Mouse (Mus musculus): Measurements from ENCODE around the gene Alcam.

The Alcam gene

GRCm38 (mm10) chr16:52443055-52443454 is 10.8 kb downstream of the Alcam start:
- no peak for DNase-seq (ENCODE audit: low read depth, low spot score)

GRCm38 (mm10) chr16:52439600-52439999 is 14.3 kb downstream of the Alcam start:
- no peak for DNase-seq (ENCODE audit: low read depth, low spot score)

DNA sequence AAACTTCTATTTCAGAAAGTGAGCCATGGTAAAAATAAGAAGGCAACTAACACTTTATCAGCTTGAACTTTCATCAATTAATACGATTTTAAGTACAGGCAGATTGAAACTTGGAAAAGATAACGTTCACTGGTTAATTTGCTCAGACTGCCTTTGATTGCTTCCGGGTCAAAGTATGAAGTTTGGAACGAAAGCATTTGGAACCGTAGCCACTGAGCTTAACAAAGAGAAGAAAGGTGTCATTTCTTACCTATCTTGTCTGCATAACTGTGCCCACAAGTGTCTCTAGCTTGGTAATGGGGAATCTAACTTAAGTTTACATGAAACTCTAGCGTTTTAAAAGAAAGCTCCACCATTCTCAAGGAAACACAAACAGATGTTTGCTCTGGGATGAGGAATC is 14.9 kb downstream of the Alcam start:
- no peak for DNase-seq (ENCODE audit: low read depth, low spot score)

- DNase-seq (ENCODE audit: low read depth, low spot score) = no peak
These were observed 15.5 kb downstream of the Alcam start for GRCm38 (mm10) chr16:52438216-52438904.

GRCm38 (mm10) chr16:52433189-52433588 is 20.7 kb downstream of the Alcam start:
- no peak for DNase-seq (ENCODE audit: low read depth, low spot score)

DNA sequence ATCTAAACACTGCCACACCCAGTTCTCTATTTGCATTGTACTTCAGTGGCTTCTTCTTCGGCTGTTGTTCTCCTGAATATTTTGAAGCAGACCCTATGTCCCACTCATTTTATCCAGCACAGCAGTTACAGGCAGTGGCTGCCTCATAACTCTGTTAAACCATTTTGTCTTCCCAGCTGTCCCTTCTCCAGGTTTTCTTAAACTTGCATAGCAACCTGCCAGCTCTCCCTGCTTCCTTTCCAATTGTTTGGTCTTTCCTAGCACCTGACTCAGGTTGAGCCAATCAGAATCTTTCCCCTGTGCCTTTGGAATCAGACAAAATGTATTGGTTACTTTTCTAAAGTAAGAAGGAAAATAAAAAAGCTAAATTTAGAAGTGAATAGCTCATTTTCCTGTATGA is 21.8 kb downstream of the Alcam start:
- DNase-seq (ENCODE audit: low read depth, low spot score) = no peak

GRCm38 (mm10) chr16:52431590-52431989 is 22.3 kb downstream of the Alcam start:
- DNase-seq (ENCODE audit: low read depth, low spot score) = no peak

- DNase-seq (ENCODE audit: low read depth, low spot score) = no peak
These were observed 23.8 kb downstream of the Alcam start for GRCm38 (mm10) chr16:52430073-52430472.

GRCm38 (mm10) chr16:52429661-52430060 is 24.2 kb downstream of the Alcam start:
- no peak for DNase-seq (ENCODE audit: low read depth, low spot score)

GRCm38 (mm10) chr16:52428505-52428904 is 25.4 kb downstream of the Alcam start:
- DNase-seq (ENCODE audit: low read depth, low spot score) = no peak

DNA sequence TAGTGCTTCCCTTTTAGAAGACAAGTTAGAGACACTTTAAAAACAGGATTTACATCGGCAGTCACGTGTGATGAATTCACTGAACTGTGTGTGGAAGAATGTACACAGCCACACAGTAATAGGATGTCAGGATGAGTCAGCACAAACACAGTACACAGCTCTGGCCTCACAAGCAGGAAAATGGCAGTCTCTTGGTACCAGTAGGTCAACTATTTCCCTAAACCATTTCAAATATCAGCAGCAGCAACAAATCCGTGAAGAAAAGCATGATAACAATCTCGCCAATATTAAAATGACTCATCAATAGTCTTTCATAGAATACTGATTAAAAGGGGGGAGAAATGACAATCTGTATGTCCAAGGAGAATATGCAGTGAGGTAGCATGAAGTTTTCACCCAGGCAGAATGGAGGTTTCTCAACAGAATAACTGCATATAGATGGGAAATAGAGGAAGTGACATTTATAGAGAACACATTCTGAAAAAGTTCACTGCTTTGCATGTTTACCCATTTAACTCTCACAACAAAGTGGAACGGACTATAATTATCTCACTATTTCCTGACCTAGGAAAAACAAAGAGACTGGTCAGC is 35.2 kb downstream of the Alcam start:
- no peak for DNase-seq (ENCODE audit: low read depth, low spot score)

DNA sequence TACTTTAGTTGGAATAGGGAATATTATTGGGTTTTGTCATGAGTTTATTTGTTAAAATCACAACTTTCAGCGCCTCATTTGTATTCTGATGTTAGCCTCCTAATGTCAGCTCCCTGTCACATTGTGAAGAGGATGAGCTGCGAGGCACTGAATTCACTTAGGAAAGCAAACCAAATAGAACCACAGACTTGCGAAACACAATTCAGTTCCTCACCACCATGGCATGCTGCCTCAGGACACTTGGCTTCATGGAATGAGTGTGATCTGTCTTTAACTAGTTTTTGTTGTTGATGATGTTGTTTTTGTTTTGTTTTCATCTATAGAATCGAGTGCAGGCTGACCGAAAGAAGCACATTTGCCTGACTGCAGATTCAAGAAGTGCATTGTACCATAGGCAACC is 35.9 kb downstream of the Alcam start:
- DNase-seq (ENCODE audit: low read depth, low spot score) = no peak

- no peak for DNase-seq (ENCODE audit: low read depth, low spot score)
These were observed 36.7 kb downstream of the Alcam start for GRCm38 (mm10) chr16:52417146-52417545.

GRCm38 (mm10) chr16:52413714-52414113 is 40.2 kb downstream of the Alcam start:
- no peak for DNase-seq (ENCODE audit: low read depth, low spot score)

DNA sequence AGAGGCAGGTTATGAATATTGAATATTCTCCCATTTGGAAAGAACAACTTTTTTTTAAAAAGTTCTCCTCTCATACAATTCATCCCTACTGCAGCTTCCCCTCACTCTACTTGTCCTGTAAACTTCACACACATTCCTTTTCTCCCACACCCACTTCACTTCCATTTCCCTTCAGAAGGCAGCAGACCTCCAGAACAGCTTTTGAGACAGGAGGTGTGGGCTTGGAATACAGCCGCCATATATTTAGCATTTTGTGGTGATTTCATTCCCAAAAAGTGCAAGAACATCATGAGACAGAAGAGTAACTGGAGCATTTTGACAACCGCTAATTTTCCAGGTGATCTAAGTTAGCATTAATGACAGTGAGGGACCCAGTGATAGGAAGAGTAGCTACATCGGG is 47.8 kb downstream of the Alcam start:
- no peak for DNase-seq (ENCODE audit: low read depth, low spot score)

DNA sequence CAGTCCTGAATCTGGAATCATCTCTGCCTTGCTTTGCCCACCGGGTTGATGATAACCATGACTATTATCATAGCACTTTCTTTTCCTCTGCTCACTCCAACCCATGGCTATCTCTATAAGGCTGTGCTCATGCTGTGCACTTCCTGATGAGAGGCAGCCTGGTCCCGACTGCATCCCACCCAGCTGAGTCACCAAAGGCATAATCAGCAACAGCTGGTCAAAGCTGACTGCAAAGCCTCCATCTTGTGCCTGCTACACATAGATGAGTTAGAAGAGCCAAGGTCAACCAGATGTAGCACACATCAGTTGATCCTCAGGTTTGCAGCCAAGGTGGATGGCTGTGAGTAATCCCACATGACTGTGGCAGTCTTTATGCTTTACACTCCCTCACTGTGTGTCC is 48.6 kb downstream of the Alcam start:
- DNase-seq (ENCODE audit: low read depth, low spot score) = no peak

DNA sequence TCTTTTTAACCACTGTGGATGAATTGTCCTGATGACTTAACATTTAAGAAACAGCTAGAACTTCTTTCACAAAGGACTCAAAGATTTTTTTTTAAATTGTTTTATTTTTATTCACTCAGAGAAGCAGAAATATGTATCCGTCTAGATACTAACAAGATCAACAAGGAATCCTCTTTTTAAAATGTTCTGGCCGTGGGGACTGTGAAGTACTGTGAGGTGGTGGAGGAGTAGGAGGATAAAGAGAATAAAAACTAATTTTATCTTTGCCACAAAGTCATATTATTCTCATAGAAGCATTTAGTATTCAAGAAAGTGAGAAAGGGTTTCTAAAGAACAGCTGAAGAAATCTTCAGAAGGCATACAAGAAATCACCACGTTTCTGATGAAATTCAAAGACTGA is 54.8 kb downstream of the Alcam start:
- DNase-seq (ENCODE audit: low read depth, low spot score) = no peak

DNA sequence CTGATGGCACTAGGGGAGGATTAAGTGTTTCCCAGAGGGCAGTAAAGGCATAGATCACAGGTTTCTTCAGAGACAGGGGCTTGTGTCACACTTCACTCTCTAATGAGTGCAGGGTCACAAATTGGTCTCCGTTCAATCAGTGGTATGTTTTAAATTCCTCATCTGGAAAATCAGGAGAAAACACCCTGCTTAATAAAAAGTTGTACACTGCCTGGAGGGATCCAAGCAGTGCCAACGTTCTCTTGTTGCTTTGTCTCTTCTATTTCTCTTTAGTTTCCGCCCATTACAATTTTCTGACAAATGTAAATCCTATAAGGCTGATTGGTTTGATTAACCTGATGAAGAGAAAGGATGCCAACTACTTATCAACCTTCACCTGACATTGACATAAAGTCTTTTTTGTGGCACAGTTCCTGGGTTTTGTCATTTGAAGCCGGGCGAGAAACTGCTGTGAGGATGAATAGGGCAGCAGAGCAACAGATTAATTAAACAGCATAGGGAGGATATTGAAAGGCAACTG is 67.0 kb downstream of the Alcam start:
- DNase-seq (ENCODE audit: low read depth, low spot score) = no peak

GRCm38 (mm10) chr16:52383456-52384185 is 70.3 kb downstream of the Alcam start:
- DNase-seq (ENCODE audit: low read depth, low spot score) = no peak

DNA sequence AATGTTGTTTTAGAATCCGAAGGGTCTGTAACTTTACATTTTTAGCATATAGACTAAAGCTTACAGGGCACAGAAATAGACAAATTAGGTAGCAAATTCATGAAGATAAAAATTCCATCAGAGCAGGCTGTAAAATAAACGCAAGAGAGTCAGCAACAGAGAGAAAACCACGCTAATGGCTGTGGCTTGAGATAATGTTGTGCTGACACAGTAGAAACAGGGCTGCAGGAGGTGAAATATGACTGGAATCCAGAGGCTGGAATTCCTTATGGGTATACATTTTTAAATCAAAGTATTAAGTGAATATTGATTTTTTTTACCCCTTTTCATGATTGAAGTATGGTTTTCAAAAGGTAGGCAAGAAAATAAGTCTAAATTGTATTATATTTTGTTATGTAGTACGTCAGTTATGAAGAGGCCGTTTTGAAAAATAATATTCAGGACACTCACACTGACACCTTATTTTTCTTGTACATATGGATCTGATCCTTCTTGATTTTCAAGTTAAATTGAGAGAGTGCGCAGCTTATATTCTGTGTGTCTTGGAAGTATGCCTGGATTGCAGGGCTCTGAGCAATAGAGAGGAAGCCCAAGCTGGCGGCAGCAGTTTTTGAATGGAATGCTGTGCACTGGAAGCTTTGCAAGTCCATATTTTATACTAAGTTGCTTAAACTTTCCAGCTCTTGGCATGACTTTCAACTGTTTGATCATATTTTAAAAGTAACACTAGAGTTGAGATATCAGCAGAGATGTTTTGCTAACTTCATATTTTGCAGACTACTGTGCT is 74.9 kb downstream of the Alcam start:
- DNase-seq (ENCODE audit: low read depth, low spot score) = no peak

- DNase-seq (ENCODE audit: low read depth, low spot score) = no peak
These were observed 77.0 kb downstream of the Alcam start for GRCm38 (mm10) chr16:52376827-52377226.

GRCm38 (mm10) chr16:52371956-52372355 is 81.9 kb downstream of the Alcam start:
- DNase-seq (ENCODE audit: low read depth, low spot score) = no peak

Measured in retina, adult 2 months (tissue).